Mouse (Mus musculus): ENCODE measurements around the gene Selenos. TPM values are rescaled to one million over a fixed set of nuclear protein-coding genes. Genes with fewer than 3 reads are reported as not detected.
A peak's percentile ranks its signal among the peaks of the same experiment; 100 is the strongest.

Gene Selenos
- polyA plus RNA-seq, 1 experiment from 2014 or later = 88.0 TPM

DNA sequence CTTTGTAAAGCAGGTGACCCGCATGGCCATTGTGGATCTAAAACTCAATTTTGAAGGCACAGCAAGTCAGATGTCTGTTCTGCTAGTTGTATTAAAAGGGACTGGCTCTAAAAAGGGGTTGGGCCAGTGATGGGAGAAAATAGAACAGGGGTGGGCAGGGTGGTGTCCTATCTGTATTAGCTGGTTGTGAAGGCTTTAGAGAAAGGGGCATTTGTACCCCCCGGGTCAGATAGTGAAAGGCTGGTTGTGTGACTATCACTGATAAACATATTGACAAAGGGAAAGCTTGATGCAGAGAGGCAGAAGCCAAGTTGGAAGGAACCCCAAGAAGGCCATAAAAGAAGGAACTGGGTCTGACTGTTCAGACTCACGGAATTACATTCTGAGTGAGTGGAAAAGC lies 34.1 kb downstream of the Selenos start:
- DNase-seq (ENCODE audit: low spot score) = no peak
- Histone ChIP-seq H3K36me3 (replicated peaks; ENCODE audit: control insufficient read depth, insufficient read depth) (no peaks in the 10 kb centered on the region), H3K27ac (no peak overlapping the region), H3K4me1 (replicated peaks; ENCODE audit: control insufficient read depth, insufficient read depth, low read length) (peaks cover 20% of the 10 kb centered on the region), H3K4me3 (replicated peaks; ENCODE audit: low read length) (no peak overlapping the region), H3K9me3 (ENCODE audit: control insufficient read depth, low read length) (no peaks in the 10 kb centered on the region), H3K4me2 (replicated peaks) (0 out of 2 replicates have a peak overlapping the region, but pooled peaks have one; percentile 7), H3K9ac (no peak overlapping the region), H3K27me3 (ENCODE audit: control insufficient read depth, insufficient read depth, low read length) (no peaks in the 10 kb centered on the region)
- 89% methylated on average over 3 of the region's 3 CpGs for WGBS
- no peak for ATAC-seq (ENCODE audit: low FRiP score)

DNA sequence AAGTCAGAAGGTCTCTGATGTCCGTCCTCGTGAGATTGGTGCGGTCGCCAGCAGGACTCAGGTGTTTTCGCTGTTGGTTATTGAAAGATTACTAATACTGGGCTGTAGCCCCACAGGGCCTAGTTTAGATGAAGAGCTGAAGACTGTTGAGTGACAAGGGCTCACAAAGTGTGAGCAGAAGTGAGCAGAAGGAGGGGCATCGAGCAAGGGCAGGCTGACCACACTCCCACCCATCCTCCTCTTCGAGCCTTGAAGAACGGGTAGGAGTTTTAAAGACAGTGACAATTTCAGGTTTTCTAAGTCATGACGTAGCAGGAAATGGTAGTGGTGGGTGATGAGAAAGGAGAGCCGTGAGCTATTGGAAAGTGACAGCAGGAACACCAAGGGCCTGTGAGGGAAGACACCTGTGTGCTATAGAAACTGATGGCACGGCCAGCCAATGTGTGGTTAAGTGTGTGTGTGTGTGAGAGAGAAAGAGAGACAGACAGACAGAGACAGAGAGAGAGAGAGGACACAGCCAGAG lies 36.4 kb downstream of the Selenos start:
- Histone ChIP-seq H3K36me3 (replicated peaks; ENCODE audit: control insufficient read depth, insufficient read depth) (no peaks in the 10 kb centered on the region), H3K4me2 (replicated peaks) (no peak overlapping the region), H3K27ac (no peak overlapping the region), H3K4me1 (replicated peaks; ENCODE audit: control insufficient read depth, insufficient read depth, low read length) (peaks cover 27% of the 10 kb centered on the region), H3K4me3 (replicated peaks; ENCODE audit: low read length) (no peak overlapping the region), H3K9ac (no peak overlapping the region), H3K27me3 (ENCODE audit: control insufficient read depth, insufficient read depth, low read length) (no peaks in the 10 kb centered on the region), H3K9me3 (ENCODE audit: control insufficient read depth, low read length) (no peaks in the 10 kb centered on the region)
- no peak for ATAC-seq (ENCODE audit: low FRiP score)
- no peak for DNase-seq (ENCODE audit: low spot score)
- whole genome bisulfite sequencing = 79% methylated on average over 11 of the region's 11 CpGs

GRCm38 (mm10) chr7:66116906-66117482 lies 37.5 kb downstream of the Selenos start:
- Histone ChIP-seq H3K4me3 (replicated peaks; ENCODE audit: low read length) (no peak overlapping the region), H3K9ac (no peak overlapping the region), H3K4me1 (replicated peaks; ENCODE audit: control insufficient read depth, insufficient read depth, low read length) (peaks cover 33% of the 10 kb centered on the region), H3K4me2 (replicated peaks) (no peak overlapping the region), H3K9me3 (ENCODE audit: control insufficient read depth, low read length) (no peaks in the 10 kb centered on the region), H3K36me3 (replicated peaks; ENCODE audit: control insufficient read depth, insufficient read depth) (no peaks in the 10 kb centered on the region), H3K27ac (no peak overlapping the region), H3K27me3 (ENCODE audit: control insufficient read depth, insufficient read depth, low read length) (no peaks in the 10 kb centered on the region)
- 78% methylated on average over 8 of the region's 8 CpGs for WGBS
- no peak for DNase-seq (ENCODE audit: low spot score)
- no peak for ATAC-seq (ENCODE audit: low FRiP score)

- no peaks in the 10 kb centered on the region for H3K36me3 ChIP-seq (replicated peaks; ENCODE audit: control insufficient read depth, insufficient read depth)
- no peak overlapping the region for H3K4me2 ChIP-seq (replicated peaks)
- H3K9ac ChIP-seq = no peak overlapping the region
- H3K27me3 ChIP-seq (ENCODE audit: control insufficient read depth, insufficient read depth, low read length) = no peaks in the 10 kb centered on the region
- no peak for ATAC-seq (ENCODE audit: low FRiP score)
- no peak overlapping the region for H3K27ac ChIP-seq
- H3K4me1 ChIP-seq (replicated peaks; ENCODE audit: control insufficient read depth, insufficient read depth, low read length) = peaks cover 34% of the 10 kb centered on the region
- H3K4me3 ChIP-seq (replicated peaks; ENCODE audit: low read length) = no peak overlapping the region
- WGBS = 82% methylated on average over 3 of the region's 3 CpGs
- H3K9me3 ChIP-seq (ENCODE audit: control insufficient read depth, low read length) = no peaks in the 10 kb centered on the region
- DNase-seq (ENCODE audit: low spot score) = no peak
Observed at GRCm38 (mm10) chr7:66118046-66118445, 38.6 kb downstream of the Selenos start.

DNA sequence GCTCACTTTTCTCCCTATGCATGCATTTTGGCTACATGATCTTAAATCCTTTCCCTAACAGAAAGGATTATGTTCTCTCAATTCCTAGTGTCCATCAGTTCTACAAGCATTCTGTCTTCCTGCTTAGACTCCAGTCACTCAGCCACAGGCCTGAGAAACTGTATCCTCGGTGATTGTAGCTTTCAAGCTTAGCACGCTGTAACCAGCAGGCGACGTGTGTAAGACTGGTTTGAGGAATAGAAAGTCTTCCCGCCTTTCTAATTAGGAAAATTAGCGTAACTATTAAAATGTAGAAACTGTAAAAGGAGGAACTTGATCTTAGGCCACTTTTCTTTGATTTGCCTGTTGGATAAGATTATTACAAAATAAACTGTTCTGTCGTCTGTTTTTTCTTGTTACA lies 39.3 kb downstream of the Selenos start:
- no peak for ATAC-seq (ENCODE audit: low FRiP score)
- Histone ChIP-seq H3K9ac (no peak overlapping the region), H3K4me2 (replicated peaks) (no peak overlapping the region), H3K4me3 (replicated peaks; ENCODE audit: low read length) (no peak overlapping the region), H3K27me3 (ENCODE audit: control insufficient read depth, insufficient read depth, low read length) (no peaks in the 10 kb centered on the region), H3K36me3 (replicated peaks; ENCODE audit: control insufficient read depth, insufficient read depth) (no peaks in the 10 kb centered on the region), H3K9me3 (ENCODE audit: control insufficient read depth, low read length) (no peaks in the 10 kb centered on the region), H3K27ac (no peak overlapping the region), H3K4me1 (replicated peaks; ENCODE audit: control insufficient read depth, insufficient read depth, low read length) (peaks cover 29% of the 10 kb centered on the region)
- no peak for DNase-seq (ENCODE audit: low spot score)
- WGBS = 72% methylated on average over 7 of the region's 7 CpGs

- 79% methylated on average over 1 of the region's 1 CpGs for WGBS
- ATAC-seq (ENCODE audit: low FRiP score) = no peak
- Histone ChIP-seq H3K4me1 (replicated peaks; ENCODE audit: control insufficient read depth, insufficient read depth, low read length) (peaks cover 29% of the 10 kb centered on the region), H3K9ac (no peak overlapping the region), H3K9me3 (ENCODE audit: control insufficient read depth, low read length) (no peaks in the 10 kb centered on the region), H3K36me3 (replicated peaks; ENCODE audit: control insufficient read depth, insufficient read depth) (no peaks in the 10 kb centered on the region), H3K4me2 (replicated peaks) (no peak overlapping the region), H3K4me3 (replicated peaks; ENCODE audit: low read length) (no peak overlapping the region), H3K27ac (peak overlapping the region; percentile 53; the same call in 1 of the 2 replicates), H3K27me3 (ENCODE audit: control insufficient read depth, insufficient read depth, low read length) (no peaks in the 10 kb centered on the region)
- DNase-seq (ENCODE audit: low spot score) = no peak
Observed at GRCm38 (mm10) chr7:66120139-66120538, 40.7 kb downstream of the Selenos start.

DNA sequence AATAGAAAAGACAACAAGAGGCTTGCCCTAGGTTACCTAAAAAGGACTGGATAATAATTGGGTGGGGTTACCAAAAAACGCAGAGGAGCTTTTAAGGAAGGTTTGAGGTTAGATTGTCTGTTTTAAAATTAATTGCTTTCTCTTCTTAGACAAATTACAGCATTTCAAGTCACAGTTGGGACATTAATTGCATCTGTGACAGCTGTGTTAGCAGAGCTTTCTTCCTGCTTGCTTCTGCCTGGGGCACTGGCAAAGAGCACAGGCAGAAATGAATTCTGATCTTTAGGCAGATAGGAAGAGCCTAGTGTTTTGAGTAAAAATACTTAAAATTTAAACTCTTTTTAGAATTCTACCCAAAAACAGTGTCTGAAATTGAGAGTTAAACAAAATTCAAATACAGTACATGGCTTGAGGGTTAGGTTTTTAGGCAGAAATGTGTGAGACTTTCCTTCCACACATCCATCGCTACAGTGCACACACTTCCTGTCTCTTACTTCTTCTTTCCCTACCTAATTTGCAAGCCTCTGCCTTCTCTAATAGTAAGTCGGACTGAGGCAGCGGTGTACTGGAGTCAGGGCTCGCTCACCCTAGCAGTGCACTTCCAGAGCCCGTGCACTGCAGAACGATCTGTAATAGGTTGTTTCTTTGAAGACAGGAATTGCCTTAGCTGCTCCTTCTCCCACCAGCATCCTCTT lies 41.4 kb downstream of the Selenos start:
- DNase-seq (ENCODE audit: low spot score) = no peak
- no peak for ATAC-seq (ENCODE audit: low FRiP score)
- no peaks in the 10 kb centered on the region for H3K27me3 ChIP-seq (ENCODE audit: control insufficient read depth, insufficient read depth, low read length)
- peaks cover 6% of the 10 kb centered on the region for H3K36me3 ChIP-seq (replicated peaks; ENCODE audit: control insufficient read depth, insufficient read depth)
- no peak overlapping the region for H3K4me3 ChIP-seq (replicated peaks; ENCODE audit: low read length)
- peaks cover 29% of the 10 kb centered on the region for H3K4me1 ChIP-seq (replicated peaks; ENCODE audit: control insufficient read depth, insufficient read depth, low read length)
- H3K9me3 ChIP-seq (ENCODE audit: control insufficient read depth, low read length) = no peaks in the 10 kb centered on the region
- no peak overlapping the region for H3K9ac ChIP-seq
- WGBS = 62% methylated on average over 7 of the region's 7 CpGs
- no peak overlapping the region; the same call in 1 of the 2 replicates for H3K4me2 ChIP-seq (replicated peaks)
- 0 out of 2 replicates have a peak overlapping the region, but pooled peaks have one; percentile 64 for H3K27ac ChIP-seq

DNA sequence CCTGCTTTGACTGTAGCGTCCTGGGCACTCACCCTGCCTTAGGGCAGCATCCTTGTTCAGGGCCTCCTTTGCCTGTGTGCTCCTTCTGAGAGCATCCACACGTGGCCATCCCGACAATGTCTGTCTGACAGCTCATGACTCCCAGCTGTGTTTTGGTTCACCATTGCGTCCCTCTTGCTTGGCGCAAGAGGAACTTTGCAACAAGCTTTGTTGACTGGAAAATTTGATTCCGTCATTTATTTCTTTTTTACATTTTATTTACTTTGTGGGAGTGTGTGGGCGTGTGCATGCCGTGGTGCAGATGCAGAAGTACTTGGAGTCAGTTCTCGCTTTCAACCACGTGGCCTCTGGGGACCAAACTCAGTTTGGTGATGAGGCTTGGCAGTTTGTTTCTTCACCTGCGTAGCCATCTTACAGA lies 45.1 kb downstream of the Selenos start:
- no peaks in the 10 kb centered on the region for H3K9me3 ChIP-seq (ENCODE audit: control insufficient read depth, low read length)
- 81% methylated on average over 11 of the region's 11 CpGs for WGBS
- H3K4me2 ChIP-seq (replicated peaks) = no peak overlapping the region
- ATAC-seq (ENCODE audit: low FRiP score) (no peak), DNase-seq (ENCODE audit: low spot score) (no peak)
- H3K36me3 ChIP-seq (replicated peaks; ENCODE audit: control insufficient read depth, insufficient read depth) = peaks cover 17% of the 10 kb centered on the region
- H3K27ac ChIP-seq = no peak overlapping the region
- no peaks in the 10 kb centered on the region for H3K27me3 ChIP-seq (ENCODE audit: control insufficient read depth, insufficient read depth, low read length)
- no peak overlapping the region for H3K4me3 ChIP-seq (replicated peaks; ENCODE audit: low read length)
- no peak overlapping the region for H3K9ac ChIP-seq
- H3K4me1 ChIP-seq (replicated peaks; ENCODE audit: control insufficient read depth, insufficient read depth, low read length) = peaks cover 44% of the 10 kb centered on the region

DNA sequence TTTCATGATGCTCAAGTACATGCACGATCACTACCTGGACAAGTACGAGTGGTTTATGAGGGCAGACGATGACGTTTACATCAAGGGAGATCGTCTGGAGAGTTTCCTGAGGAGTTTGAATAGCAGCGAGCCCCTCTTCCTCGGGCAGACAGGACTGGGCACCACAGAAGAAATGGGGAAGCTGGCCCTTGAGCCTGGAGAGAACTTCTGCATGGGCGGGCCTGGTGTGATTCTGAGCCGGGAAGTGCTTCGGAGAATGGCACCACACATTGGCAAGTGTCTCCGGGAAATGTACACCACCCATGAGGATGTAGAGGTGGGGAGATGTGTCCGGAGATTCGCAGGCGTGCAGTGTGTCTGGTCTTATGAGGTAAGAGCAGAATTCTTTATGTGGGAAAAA lies 45.9 kb downstream of the Selenos start:
- Histone ChIP-seq H3K9ac (no peak overlapping the region), H3K4me2 (replicated peaks) (no peak overlapping the region), H3K36me3 (replicated peaks; ENCODE audit: control insufficient read depth, insufficient read depth) (peaks cover 17% of the 10 kb centered on the region), H3K4me1 (replicated peaks; ENCODE audit: control insufficient read depth, insufficient read depth, low read length) (peaks cover 37% of the 10 kb centered on the region), H3K9me3 (ENCODE audit: control insufficient read depth, low read length) (no peaks in the 10 kb centered on the region), H3K27ac (no peak overlapping the region), H3K27me3 (ENCODE audit: control insufficient read depth, insufficient read depth, low read length) (no peaks in the 10 kb centered on the region), H3K4me3 (replicated peaks; ENCODE audit: low read length) (no peak overlapping the region)
- DNase-seq (ENCODE audit: low spot score) (no peak), ATAC-seq (ENCODE audit: low FRiP score) (no peak)
- WGBS = 94% methylated on average over 14 of the region's 14 CpGs
